Mouse (Mus musculus) cortical plate, adult 2 months (tissue): ENCODE measurements at regions not wholly inside any gene's neighbourhood (a gene's known extent, or its start where the extent isn't known, plus 50 kb on each side); places are given as distances from the start of the nearest gene placed in this dataset.

Source experiments
- CTCF ChIP-seq: fragments of 200-500 bp; IDR thresholded peaks from 2 replicates; pipeline ENCODE4 v1.5.1; 2011; ENCODE audit warnings: mild to moderate bottlenecking, control low read depth, low read length; ENCODE audit not compliant: insufficient read depth; ENCODE audit errors: extremely low read depth
- POLR2A ChIP-seq: fragments of 200-500 bp; IDR thresholded peaks from 2 replicates; pipeline ENCODE4 v1.6.1; 2011; ENCODE audit warnings: mild to moderate bottlenecking, low read length, control low read depth; ENCODE audit not compliant: insufficient read depth; ENCODE audit errors: extremely low read depth

DNA sequence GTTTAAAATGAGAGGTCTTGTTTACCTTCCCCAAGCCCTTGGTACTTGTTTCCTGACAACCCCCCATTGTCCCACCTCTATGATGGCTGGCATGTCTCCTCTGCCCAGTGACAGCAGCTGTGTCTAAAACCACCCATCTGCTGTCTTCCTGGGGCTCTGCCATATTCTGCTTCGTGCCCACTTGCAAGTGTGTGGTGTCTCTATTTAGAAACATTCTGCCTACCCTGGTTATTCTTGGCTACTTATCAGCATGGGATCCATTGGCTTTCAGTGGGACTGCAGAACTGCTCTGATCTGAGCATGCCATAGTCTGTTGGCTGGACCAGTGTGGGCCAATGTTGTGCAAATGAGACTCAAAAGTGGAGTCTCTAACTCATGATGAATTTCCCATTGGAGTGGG, 497.5 kb downstream of the Adam3 start:
- TF ChIP-seq POLR2A (no peak), CTCF (no peak)
